Mouse (Mus musculus) left cerebral cortex, postnatal 4 days (tissue): Measurements from ENCODE around the gene Rgs17. TPM values are rescaled to one million over a fixed set of nuclear protein-coding genes. Genes with fewer than 3 reads are reported as not detected.

Experiments
- total RNA-seq, 2 experiments: library from RNA; stranded (reverse); gene quantifications; 2 replicates each; pipeline ENCODE4 v1.2.3; 2021

The Rgs17 gene
- total RNA-seq, 2 experiments from 2014 or later = 47.0 to 53.1 TPM

Other genes with a start within 250 kb of the Rgs17 start
- gene Fbxo5, start 116.8 kb downstream of the Rgs17 start, total RNA-seq = 1 to 10 TPM; 4.0 to 4.6 TPM
- gene Mtrf1l, start 98.5 kb downstream of the Rgs17 start, total RNA-seq = 10 to 100 TPM; 10.7 to 11.4 TPM